Mouse (Mus musculus) telencephalon, adult 2 months (tissue): Measurements from ENCODE around the gene Myo16.
A peak's percentile ranks its signal among the peaks of the same experiment; 100 is the strongest.

Experiments
- DNase-seq: peaks from one replicate; pipeline ENCODE4 v3.0.0-alpha.2; 2011; ENCODE audit warnings: low read depth, low spot score

Myo16 gene

GRCm38 (mm10) chr8:10546519-10546918 is 392.8 kb downstream of the Myo16 start:
- peak; percentile 69 for DNase-seq

- DNase-seq: no peak
Measured at GRCm38 (mm10) chr8:10548003-10548584, 394.4 kb downstream of the Myo16 start.

GRCm38 (mm10) chr8:10549434-10549833 is 395.7 kb downstream of the Myo16 start:
- no peak for DNase-seq

GRCm38 (mm10) chr8:10557961-10558360 is 404.2 kb downstream of the Myo16 start:
- DNase-seq: no peak

- no peak for DNase-seq
Measured at GRCm38 (mm10) chr8:10559479-10559878, 405.8 kb downstream of the Myo16 start.

- no peak for DNase-seq
Measured at GRCm38 (mm10) chr8:10561616-10562015, 407.9 kb downstream of the Myo16 start.

- DNase-seq: no peak
Measured at GRCm38 (mm10) chr8:10562046-10562445, 408.3 kb downstream of the Myo16 start.

- DNase-seq: no peak
Measured at GRCm38 (mm10) chr8:10562636-10563035, 408.9 kb downstream of the Myo16 start.

GRCm38 (mm10) chr8:10565231-10566029 is 411.7 kb downstream of the Myo16 start:
- DNase-seq: no peak

- no peak for DNase-seq
Measured at GRCm38 (mm10) chr8:10568448-10568847, 414.7 kb downstream of the Myo16 start.

- DNase-seq: peak; percentile 47
Measured at GRCm38 (mm10) chr8:10574096-10574495, 420.4 kb downstream of the Myo16 start.

- DNase-seq: no peak
Measured at GRCm38 (mm10) chr8:10575244-10575643, 421.5 kb downstream of the Myo16 start.

GRCm38 (mm10) chr8:10586956-10587744 is 433.4 kb downstream of the Myo16 start:
- no peak for DNase-seq

- DNase-seq: no peak
Measured at GRCm38 (mm10) chr8:10589422-10589933, 435.8 kb downstream of the Myo16 start.

GRCm38 (mm10) chr8:10592917-10593316 is 439.2 kb downstream of the Myo16 start:
- no peak for DNase-seq

GRCm38 (mm10) chr8:10596353-10596752 is 442.6 kb downstream of the Myo16 start:
- no peak for DNase-seq

- DNase-seq: no peak
Measured at GRCm38 (mm10) chr8:10597595-10597994, 443.9 kb downstream of the Myo16 start.

GRCm38 (mm10) chr8:10598889-10599288 is 445.2 kb downstream of the Myo16 start:
- no peak for DNase-seq

GRCm38 (mm10) chr8:10606028-10606815 is 452.5 kb downstream of the Myo16 start:
- no peak for DNase-seq

GRCm38 (mm10) chr8:10606816-10607209 is 453.1 kb downstream of the Myo16 start:
- DNase-seq: no peak

GRCm38 (mm10) chr8:10611636-10612035 is 457.9 kb downstream of the Myo16 start:
- DNase-seq: no peak
